Mouse (Mus musculus): Measurements from ENCODE around the gene Rwdd2a. TPM values are rescaled to one million over a fixed set of nuclear protein-coding genes. Genes with fewer than 3 reads are reported as not detected.

Rwdd2a gene
- polyA plus RNA-seq, 1 experiment: not detected

GRCm38 (mm10) chr9:86615765-86616164 is 44.0 kb downstream of the Rwdd2a start:
- Histone ChIP-seq H3K36me3 (ENCODE audit: control insufficient read depth) (no peaks in the 10 kb centered on the region), H3K27me3 (ENCODE audit: control insufficient read depth) (no peaks in the 10 kb centered on the region), H3K9me3 (ENCODE audit: control insufficient read depth, low read length) (no peaks in the 10 kb centered on the region), H3K4me1 (ENCODE audit: control insufficient read depth) (no peaks in the 10 kb centered on the region), H3K4me3 (replicated peaks) (no peak overlapping the region)
- no peak for TF ChIP-seq TAL1 (IDR thresholded peaks at IDR 0.05; ENCODE audit: low read length)
- TF ChIP-seq GATA1 (IDR thresholded peaks at IDR 0.05; ENCODE audit: low read length): no peak

DNA sequence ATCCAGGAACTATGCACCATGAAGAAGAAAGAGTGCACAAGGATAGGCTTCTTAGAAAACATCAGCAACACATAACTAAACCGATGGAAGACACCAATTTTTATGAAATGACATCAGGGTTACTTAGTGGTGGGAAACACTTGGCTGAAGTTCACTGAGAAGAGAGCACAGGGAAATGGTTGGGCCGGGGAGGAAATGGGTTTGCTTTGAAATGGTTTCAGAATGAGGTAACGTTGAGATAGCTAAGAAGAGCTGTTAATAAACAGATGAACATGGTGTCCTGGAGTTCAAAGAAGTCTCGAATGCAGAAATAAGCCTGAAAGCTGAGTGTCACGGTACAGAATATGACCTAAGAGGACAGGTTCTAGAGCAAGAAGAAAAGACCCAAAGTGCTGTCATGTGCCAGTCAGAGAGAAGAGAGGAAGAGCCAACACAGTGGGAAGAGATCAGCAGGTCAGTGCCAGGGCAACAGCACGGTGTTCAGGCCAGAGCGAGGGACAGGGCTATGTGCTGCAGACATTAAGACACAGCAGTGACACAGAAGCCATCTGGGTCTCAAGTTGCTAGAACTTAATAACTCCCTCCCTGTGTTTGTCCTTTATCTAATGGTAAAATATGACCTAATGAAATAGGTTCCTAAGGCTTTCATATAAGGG is 46.2 kb downstream of the Rwdd2a start:
- H3K9me3 ChIP-seq (ENCODE audit: control insufficient read depth, low read length): no peaks in the 10 kb centered on the region
- TF ChIP-seq GATA1 (IDR thresholded peaks at IDR 0.05; ENCODE audit: low read length) (no peak), TAL1 (IDR thresholded peaks at IDR 0.05; ENCODE audit: low read length) (no peak)
- no peaks in the 10 kb centered on the region for H3K27me3 ChIP-seq (ENCODE audit: control insufficient read depth)
- H3K4me3 ChIP-seq (replicated peaks): no peak overlapping the region
- H3K36me3 ChIP-seq (ENCODE audit: control insufficient read depth): no peaks in the 10 kb centered on the region
- no peaks in the 10 kb centered on the region for H3K4me1 ChIP-seq (ENCODE audit: control insufficient read depth)

DNA sequence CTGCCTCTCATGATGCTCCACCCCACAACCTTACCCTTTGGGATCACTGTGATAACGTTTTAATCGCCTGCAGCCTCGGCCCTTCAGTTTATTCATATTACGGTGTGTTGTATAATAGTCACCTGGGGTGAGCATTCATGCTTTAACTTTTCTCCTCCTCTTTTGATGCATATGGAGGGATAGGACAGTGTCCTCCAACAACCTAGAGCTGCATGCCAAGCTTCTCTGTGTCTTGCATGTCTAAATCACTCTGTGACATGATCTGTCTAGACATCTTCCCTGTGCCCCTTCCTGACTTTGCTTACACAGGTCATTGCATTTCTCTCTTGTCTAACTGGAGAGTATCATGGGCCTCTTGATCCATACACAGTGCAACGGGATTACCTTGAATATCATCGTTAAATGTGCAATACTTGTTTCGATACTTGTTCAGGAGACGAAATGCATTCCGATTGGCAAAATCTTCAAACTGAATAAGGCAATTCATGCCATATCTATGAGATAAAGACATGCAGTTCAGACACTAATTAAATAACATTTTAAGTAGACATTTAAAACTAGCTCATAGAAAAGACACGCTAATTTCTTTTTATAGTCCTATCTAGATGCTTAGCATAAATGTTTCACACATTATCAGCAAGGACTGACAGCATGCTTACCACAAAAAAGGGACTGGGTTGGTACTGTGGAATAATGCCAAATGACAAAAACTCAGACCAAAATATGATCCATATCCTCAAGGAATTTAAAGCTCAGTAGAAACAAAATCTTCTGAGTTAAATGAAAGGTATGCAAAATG is 47.7 kb downstream of the Rwdd2a start:
- Histone ChIP-seq H3K9me3 (ENCODE audit: control insufficient read depth, low read length) (no peaks in the 10 kb centered on the region), H3K27me3 (ENCODE audit: control insufficient read depth) (no peaks in the 10 kb centered on the region), H3K4me3 (replicated peaks) (no peak overlapping the region), H3K4me1 (ENCODE audit: control insufficient read depth) (no peaks in the 10 kb centered on the region), H3K36me3 (ENCODE audit: control insufficient read depth) (no peaks in the 10 kb centered on the region)
- TF ChIP-seq TAL1 (IDR thresholded peaks at IDR 0.05; ENCODE audit: low read length): no peak
- no peak for TF ChIP-seq GATA1 (IDR thresholded peaks at IDR 0.05; ENCODE audit: low read length)

DNA sequence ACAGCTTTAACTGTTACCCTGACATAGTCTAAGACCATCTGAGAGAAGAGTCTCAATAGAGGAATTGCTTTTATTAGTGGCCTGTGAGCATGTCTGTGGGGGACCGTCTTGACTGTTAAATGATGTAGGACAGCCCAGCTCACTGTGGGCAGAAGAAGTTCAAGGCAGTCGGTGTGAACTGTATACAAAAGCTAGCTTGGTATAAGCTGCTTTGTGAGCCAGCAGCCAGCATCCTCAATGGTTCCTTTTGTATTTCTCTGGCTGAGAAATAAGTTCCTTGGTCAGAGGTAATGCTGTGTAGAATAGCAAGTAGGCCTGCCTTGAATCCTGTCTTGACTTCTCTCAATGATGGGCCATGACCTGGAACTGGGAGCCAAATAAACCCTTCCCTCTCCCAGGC is 50.3 kb downstream of the Rwdd2a start:
- Histone ChIP-seq H3K9me3 (ENCODE audit: control insufficient read depth, low read length) (no peaks in the 10 kb centered on the region), H3K4me3 (replicated peaks) (no peak overlapping the region), H3K4me1 (ENCODE audit: control insufficient read depth) (no peaks in the 10 kb centered on the region), H3K36me3 (ENCODE audit: control insufficient read depth) (no peaks in the 10 kb centered on the region), H3K27me3 (ENCODE audit: control insufficient read depth) (no peaks in the 10 kb centered on the region)
- no peak for TF ChIP-seq TAL1 (IDR thresholded peaks at IDR 0.05; ENCODE audit: low read length)
- TF ChIP-seq GATA1 (IDR thresholded peaks at IDR 0.05; ENCODE audit: low read length): no peak

DNA sequence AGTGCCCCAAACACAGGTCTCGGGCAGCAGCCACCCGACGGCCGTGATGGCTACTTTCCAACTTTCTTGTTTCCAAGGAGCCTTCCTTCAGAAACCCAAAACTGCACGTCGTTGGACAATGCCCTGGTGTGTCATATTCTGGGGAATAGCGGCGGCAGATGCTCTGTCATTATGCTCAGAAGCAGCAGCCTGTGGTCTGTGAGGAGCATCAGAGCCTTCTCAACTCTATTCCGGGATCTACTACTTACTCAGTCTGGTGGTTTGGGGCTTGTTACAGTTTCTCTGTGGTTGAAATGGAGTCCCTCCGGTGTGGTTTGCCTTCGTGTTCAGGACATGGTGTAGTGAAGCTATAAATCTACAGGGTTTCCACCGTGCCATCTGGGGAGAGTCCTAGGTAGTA is 52.2 kb downstream of the Rwdd2a start:
- H3K4me3 ChIP-seq (replicated peaks): no peak overlapping the region
- no peaks in the 10 kb centered on the region for H3K4me1 ChIP-seq (ENCODE audit: control insufficient read depth)
- no peaks in the 10 kb centered on the region for H3K36me3 ChIP-seq (ENCODE audit: control insufficient read depth)
- TF ChIP-seq TAL1 (IDR thresholded peaks at IDR 0.05; ENCODE audit: low read length): no peak
- TF ChIP-seq GATA1 (IDR thresholded peaks at IDR 0.05; ENCODE audit: low read length): no peak
- H3K9me3 ChIP-seq (ENCODE audit: control insufficient read depth, low read length): no peaks in the 10 kb centered on the region
- H3K27me3 ChIP-seq (ENCODE audit: control insufficient read depth): no peaks in the 10 kb centered on the region

Other genes starting within 250 kb of the Rwdd2a start
- gene Ube2cbp, start 107.0 kb upstream of the Rwdd2a start, polyA plus RNA-seq (2012): 0.02 TPM in 1 of 2 replicates, not detected in the other
- gene Dop1a, start 104.8 kb upstream of the Rwdd2a start, polyA plus RNA-seq (2012): 0.15 and 0.33 TPM in 2 replicates
- gene Pgm3, start 149 bp upstream of the Rwdd2a start, polyA plus RNA-seq (2012): 0.01 and 0.04 TPM in 2 replicates
- gene Me1, start 124.0 kb downstream of the Rwdd2a start, polyA plus RNA-seq (2012): 0.03 and 0.05 TPM in 2 replicates
- gene Prss35, start 171.7 kb downstream of the Rwdd2a start, polyA plus RNA-seq (2012): not detected in 2 replicates

Data from erythroblast, embryonic 14.5 days (primary cell).